Mouse (Mus musculus) cerebellum, postnatal 25 days (tissue): ENCODE data around the gene Acr.

ENCODE experiments used
- DNase-seq, 2 experiments: peaks; one replicate each; pipeline ENCODE4 v3.0.0; 2021; ENCODE audit warnings: mixed read lengths in 2 of 2

Gene Acr

DNA sequence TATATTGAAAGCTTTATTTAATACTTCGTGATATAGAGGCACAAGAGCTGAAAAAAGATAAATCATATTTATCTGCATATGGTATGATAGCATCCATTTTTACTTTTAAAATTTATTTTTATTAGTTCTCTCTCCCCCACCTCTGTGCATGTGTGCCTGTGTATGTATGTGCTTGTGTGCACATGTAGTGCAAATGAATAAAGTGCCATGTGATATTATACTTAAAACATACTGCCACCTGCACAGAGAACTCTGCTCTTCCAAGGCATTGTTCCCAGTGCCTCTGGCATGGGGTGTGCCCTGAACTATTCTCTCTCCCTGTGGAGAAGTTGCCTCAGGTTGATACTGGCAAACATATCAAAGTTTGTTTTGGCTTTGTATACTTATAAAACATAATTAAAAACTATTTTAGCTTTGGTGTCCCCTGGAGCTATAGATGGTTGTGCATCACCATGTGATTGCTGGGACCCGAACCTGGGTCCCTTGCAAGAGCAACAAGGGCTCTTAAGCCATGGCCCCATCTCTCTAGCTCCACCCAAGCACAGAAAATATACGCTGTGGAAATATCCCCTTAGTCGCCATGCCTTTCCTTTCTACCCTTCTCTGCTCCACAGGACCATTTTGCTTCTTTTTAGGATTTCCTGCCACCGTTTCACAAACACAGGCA lies 55.0 kb downstream of the Acr start:
- DNase-seq = no peak

GRCm38 (mm10) chr15:89623626-89623959 lies 55.5 kb downstream of the Acr start:
- DNase-seq = peak; percentile 74 to 87
